Mouse (Mus musculus): ENCODE results near the gene Hoxa4. TPM values are rescaled to one million over a fixed set of nuclear protein-coding genes. Genes with fewer than 3 reads are reported as not detected.

The Hoxa4 gene
- polyA plus RNA-seq, 1 experiment from 2014 or later = 1.6 TPM

DNA sequence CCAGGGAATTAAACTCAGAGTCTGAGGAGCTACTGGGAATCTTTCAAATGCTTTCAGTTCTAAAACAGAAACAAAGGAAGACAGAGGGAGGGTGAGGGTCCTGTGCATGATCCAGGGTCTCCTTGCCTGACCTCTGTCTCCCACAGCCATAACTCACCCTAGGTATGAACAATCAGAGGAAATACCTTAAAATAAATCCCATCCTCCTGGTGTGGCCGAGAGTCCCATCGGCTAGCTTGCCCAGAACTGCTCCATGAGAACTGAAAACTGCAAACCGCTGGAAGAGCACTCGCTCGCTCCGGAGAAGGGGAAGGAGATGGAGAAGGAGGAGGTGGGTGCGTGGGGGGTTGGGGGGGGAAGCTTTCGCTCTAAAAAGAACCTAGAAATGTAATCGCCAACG is 11.9 kb downstream of the Hoxa4 start:
- Histone ChIP-seq H3K27ac (ENCODE audit: low read depth, low read length) (peak overlapping the region; percentile 87), H3K9me3 (ENCODE audit: control insufficient read depth, low read length) (no peaks in the 10 kb centered on the region), H3K36me3 (ENCODE audit: control insufficient read depth, insufficient read depth, low read length) (peaks cover 8% of the 10 kb centered on the region; the same call in 1 of the 2 replicates), H3K4me3 (ENCODE audit: low read depth, low read length) (peak overlapping the region; percentile 38), H3K27me3 (ENCODE audit: control insufficient read depth, insufficient read depth, low read length) (no peaks in the 10 kb centered on the region), H3K4me2 (ENCODE audit: low read depth, low read length) (peak overlapping the region; percentile 90), H3K4me1 (ENCODE audit: control insufficient read depth, insufficient read depth, low read length) (peaks cover 74% of the 10 kb centered on the region), H3K9ac (replicated peaks; ENCODE audit: low read depth, low read length) (peak overlapping the region; percentile 76)
- ATAC-seq (ENCODE audit: low read depth) = no peak
- WGBS = 3% methylated on average over 10 of the region's 10 CpGs

- Histone ChIP-seq H3K36me3 (ENCODE audit: control insufficient read depth, insufficient read depth, low read length) (peaks cover 8% of the 10 kb centered on the region; the same call in 1 of the 2 replicates), H3K4me3 (ENCODE audit: low read depth, low read length) (peak overlapping the region; percentile 38), H3K27ac (ENCODE audit: low read depth, low read length) (peak overlapping the region; percentile 87), H3K9ac (replicated peaks; ENCODE audit: low read depth, low read length) (peak overlapping the region; percentile 76), H3K4me1 (ENCODE audit: control insufficient read depth, insufficient read depth, low read length) (peaks cover 68% of the 10 kb centered on the region), H3K4me2 (ENCODE audit: low read depth, low read length) (peak overlapping the region; percentile 90), H3K9me3 (ENCODE audit: control insufficient read depth, low read length) (no peaks in the 10 kb centered on the region), H3K27me3 (ENCODE audit: control insufficient read depth, insufficient read depth, low read length) (no peaks in the 10 kb centered on the region)
- no peak for ATAC-seq (ENCODE audit: low read depth)
- 3% methylated on average over 4 of the region's 4 CpGs for WGBS
Observed at GRCm38 (mm10) chr6:52178918-52179665, 12.5 kb downstream of the Hoxa4 start.

DNA sequence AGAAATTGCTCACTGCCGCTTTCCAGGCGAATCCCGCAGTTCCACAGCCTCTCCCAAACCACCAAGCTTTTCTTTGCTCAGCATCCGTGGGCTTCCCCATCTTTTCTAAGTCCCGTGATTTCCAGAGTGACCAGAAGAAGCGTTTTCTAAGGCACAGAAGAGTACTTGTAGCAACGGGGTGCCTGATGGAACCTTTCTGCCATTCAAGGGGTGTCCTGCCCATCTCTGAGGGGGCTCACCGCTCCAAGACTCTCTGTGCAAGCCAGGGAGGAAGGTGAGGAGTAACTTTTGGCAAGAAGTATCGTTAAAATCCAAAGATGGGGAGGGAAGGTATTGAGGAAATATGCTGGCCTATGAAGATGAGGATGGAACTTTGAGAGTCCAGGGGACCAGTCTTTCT is 13.7 kb downstream of the Hoxa4 start:
- H3K9ac ChIP-seq (replicated peaks; ENCODE audit: low read depth, low read length) = peak overlapping the region; percentile 76
- H3K4me3 ChIP-seq (ENCODE audit: low read depth, low read length) = peak overlapping the region; percentile 38
- H3K27ac ChIP-seq (ENCODE audit: low read depth, low read length) = peak overlapping the region; percentile 87
- H3K27me3 ChIP-seq (ENCODE audit: control insufficient read depth, insufficient read depth, low read length) = no peaks in the 10 kb centered on the region
- no peak for ATAC-seq (ENCODE audit: low read depth)
- WGBS = 9% methylated on average over 9 of the region's 9 CpGs
- H3K9me3 ChIP-seq (ENCODE audit: control insufficient read depth, low read length) = no peaks in the 10 kb centered on the region
- H3K4me2 ChIP-seq (ENCODE audit: low read depth, low read length) = peak overlapping the region; percentile 90
- H3K36me3 ChIP-seq (ENCODE audit: control insufficient read depth, insufficient read depth, low read length) = peaks cover 4% of the 10 kb centered on the region; the same call in 1 of the 2 replicates
- H3K4me1 ChIP-seq (ENCODE audit: control insufficient read depth, insufficient read depth, low read length) = peaks cover 74% of the 10 kb centered on the region

- Histone ChIP-seq H3K27me3 (ENCODE audit: control insufficient read depth, insufficient read depth, low read length) (no peaks in the 10 kb centered on the region), H3K9me3 (ENCODE audit: control insufficient read depth, low read length) (no peaks in the 10 kb centered on the region), H3K4me1 (ENCODE audit: control insufficient read depth, insufficient read depth, low read length) (peaks cover 78% of the 10 kb centered on the region), H3K27ac (ENCODE audit: low read depth, low read length) (peak within 1 kb of the TSS; percentile 87), H3K36me3 (ENCODE audit: control insufficient read depth, insufficient read depth, low read length) (peaks cover 4% of the 10 kb centered on the region; the same call in 1 of the 2 replicates), H3K9ac (replicated peaks; ENCODE audit: low read depth, low read length) (peak within 1 kb of the TSS; percentile 76), H3K4me2 (ENCODE audit: low read depth, low read length) (peak within 1 kb of the TSS; percentile 90), H3K4me3 (ENCODE audit: low read depth, low read length) (peak within 1 kb of the TSS; percentile 38)
- peak; percentile 24; the same call in 1 of the 2 replicates for ATAC-seq (ENCODE audit: low read depth)
- 4% methylated on average over 36 of the region's 36 CpGs for WGBS
Observed at GRCm38 (mm10) chr6:52177061-52177735, 14.4 kb downstream of the Hoxa4 start, which contains the start of gene 5730596B20Rik. TSS of gene 5730596B20Rik (plus strand) at chr6:52177498.

- peak overlapping the region; percentile 76 for H3K9ac ChIP-seq (replicated peaks; ENCODE audit: low read depth, low read length)
- H3K4me2 ChIP-seq (ENCODE audit: low read depth, low read length) = peak overlapping the region; percentile 90
- no peak for ATAC-seq (ENCODE audit: low read depth)
- H3K9me3 ChIP-seq (ENCODE audit: control insufficient read depth, low read length) = no peaks in the 10 kb centered on the region
- H3K27me3 ChIP-seq (ENCODE audit: control insufficient read depth, insufficient read depth, low read length) = no peaks in the 10 kb centered on the region
- peaks cover 80% of the 10 kb centered on the region for H3K4me1 ChIP-seq (ENCODE audit: control insufficient read depth, insufficient read depth, low read length)
- H3K4me3 ChIP-seq (ENCODE audit: low read depth, low read length) = peak overlapping the region; percentile 38
- H3K27ac ChIP-seq (ENCODE audit: low read depth, low read length) = peak overlapping the region; percentile 87
- peaks cover 4% of the 10 kb centered on the region; the same call in 1 of the 2 replicates for H3K36me3 ChIP-seq (ENCODE audit: control insufficient read depth, insufficient read depth, low read length)
- 2% methylated on average over 6 of the region's 6 CpGs for WGBS
Observed at GRCm38 (mm10) chr6:52176391-52176790, 15.2 kb downstream of the Hoxa4 start.

DNA sequence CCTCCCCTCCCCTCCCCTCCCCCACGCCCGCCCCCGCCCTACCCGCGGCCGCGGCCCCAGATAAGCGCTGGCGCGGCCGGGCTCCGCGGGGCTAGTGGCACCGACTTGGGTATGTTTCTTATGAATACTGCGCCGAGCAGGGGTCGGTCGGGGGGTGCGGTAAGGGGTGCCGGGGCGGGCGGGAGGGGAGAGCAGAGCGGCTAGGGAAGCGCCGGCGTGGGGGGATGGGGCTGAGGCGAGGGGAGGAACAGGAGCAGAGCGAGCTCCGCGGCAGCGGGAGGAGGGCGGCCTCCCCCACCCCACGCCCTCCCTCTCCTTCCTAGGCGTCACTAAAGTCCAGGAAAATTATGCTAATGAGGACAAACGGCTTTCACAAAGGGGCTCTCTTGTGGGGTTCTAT is 15.7 kb downstream of the Hoxa4 start:
- peak overlapping the region; percentile 76 for H3K9ac ChIP-seq (replicated peaks; ENCODE audit: low read depth, low read length)
- H3K27ac ChIP-seq (ENCODE audit: low read depth, low read length) = peak overlapping the region; percentile 87
- ATAC-seq (ENCODE audit: low read depth) = peak; percentile 9; the same call in 1 of the 2 replicates
- peaks cover under 1% of the 10 kb centered on the region; the same call in 1 of the 2 replicates for H3K36me3 ChIP-seq (ENCODE audit: control insufficient read depth, insufficient read depth, low read length)
- no peaks in the 10 kb centered on the region for H3K27me3 ChIP-seq (ENCODE audit: control insufficient read depth, insufficient read depth, low read length)
- WGBS = 2% methylated on average over 19 of the region's 35 CpGs
- H3K4me3 ChIP-seq (ENCODE audit: low read depth, low read length) = peak overlapping the region; percentile 38
- H3K4me2 ChIP-seq (ENCODE audit: low read depth, low read length) = peak overlapping the region; percentile 90
- peaks cover 84% of the 10 kb centered on the region for H3K4me1 ChIP-seq (ENCODE audit: control insufficient read depth, insufficient read depth, low read length)
- no peaks in the 10 kb centered on the region for H3K9me3 ChIP-seq (ENCODE audit: control insufficient read depth, low read length)

GRCm38 (mm10) chr6:52174968-52175751 is 16.4 kb downstream of the Hoxa4 start:
- H3K9ac ChIP-seq (replicated peaks; ENCODE audit: low read depth, low read length) = peak overlapping the region; percentile 76
- H3K9me3 ChIP-seq (ENCODE audit: control insufficient read depth, low read length) = no peaks in the 10 kb centered on the region
- H3K36me3 ChIP-seq (ENCODE audit: control insufficient read depth, insufficient read depth, low read length) = no peaks in the 10 kb centered on the region; the same call in 1 of the 2 replicates
- H3K4me3 ChIP-seq (ENCODE audit: low read depth, low read length) = peak overlapping the region; percentile 38
- no peaks in the 10 kb centered on the region for H3K27me3 ChIP-seq (ENCODE audit: control insufficient read depth, insufficient read depth, low read length)
- peak overlapping the region; percentile 87 for H3K27ac ChIP-seq (ENCODE audit: low read depth, low read length)
- H3K4me1 ChIP-seq (ENCODE audit: control insufficient read depth, insufficient read depth, low read length) = peaks cover 84% of the 10 kb centered on the region
- peak overlapping the region; percentile 90 for H3K4me2 ChIP-seq (ENCODE audit: low read depth, low read length)
- peak; percentile 13; the same call in 1 of the 2 replicates for ATAC-seq (ENCODE audit: low read depth)
- WGBS = 2% methylated on average over 41 of the region's 41 CpGs

DNA sequence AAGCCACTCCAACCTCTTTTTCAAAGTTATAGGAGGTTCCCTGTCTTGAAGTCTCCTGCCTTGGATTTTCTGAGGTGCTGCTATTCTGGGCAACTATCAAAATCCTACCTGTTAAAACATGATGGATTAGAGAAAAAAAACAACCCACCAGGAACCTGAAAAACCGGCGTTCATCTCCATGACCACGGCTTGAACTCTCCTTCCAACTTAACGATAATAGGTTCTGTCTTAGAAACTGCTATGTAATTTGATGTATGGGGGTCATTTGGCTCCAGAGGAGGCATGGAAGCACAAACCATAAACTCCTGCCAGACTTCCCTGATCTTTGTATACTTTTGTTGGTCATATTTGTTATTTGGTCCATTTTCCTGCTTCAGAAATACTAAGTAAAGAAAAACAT is 17.9 kb downstream of the Hoxa4 start:
- H3K27ac ChIP-seq (ENCODE audit: low read depth, low read length) = peak overlapping the region; percentile 93; the same call in 1 of the 2 replicates
- H3K36me3 ChIP-seq (ENCODE audit: control insufficient read depth, insufficient read depth, low read length) = peaks cover 4% of the 10 kb centered on the region; the same call in 1 of the 2 replicates
- H3K9ac ChIP-seq (replicated peaks; ENCODE audit: low read depth, low read length) = no peak overlapping the region
- H3K4me3 ChIP-seq (ENCODE audit: low read depth, low read length) = peak overlapping the region; percentile 4; the same call in 1 of the 2 replicates
- no peaks in the 10 kb centered on the region for H3K9me3 ChIP-seq (ENCODE audit: control insufficient read depth, low read length)
- no peak for ATAC-seq (ENCODE audit: low read depth)
- 4% methylated on average over 4 of the region's 4 CpGs for WGBS
- peaks cover 83% of the 10 kb centered on the region for H3K4me1 ChIP-seq (ENCODE audit: control insufficient read depth, insufficient read depth, low read length)
- H3K27me3 ChIP-seq (ENCODE audit: control insufficient read depth, insufficient read depth, low read length) = no peaks in the 10 kb centered on the region
- H3K4me2 ChIP-seq (ENCODE audit: low read depth, low read length) = peak overlapping the region; percentile 25; the same call in 1 of the 2 replicates

Data from neural tube, embryonic 14.5 days (tissue).